Mouse (Mus musculus): ENCODE results near the gene Mss51. TPM values are rescaled to one million over a fixed set of nuclear protein-coding genes. Genes with fewer than 3 reads are reported as not detected.

Mss51 gene
- total RNA-seq, 2 experiments from 2014 or later, result 5.4 TPM; not detected in 1

GRCm38 (mm10) chr14:20458378-20458777 lies 38.3 kb downstream of the Mss51 start:
- ATAC-seq (replicated peaks; ENCODE audit: low FRiP score, low TSS enrichment, poor library complexity, severe bottlenecking), result no peak

GRCm38 (mm10) chr14:20452929-20453328 lies 43.8 kb downstream of the Mss51 start:
- no peak for ATAC-seq (replicated peaks; ENCODE audit: low FRiP score, low TSS enrichment, poor library complexity, severe bottlenecking)

- peak; percentile 77 for ATAC-seq (replicated peaks; ENCODE audit: low FRiP score, low TSS enrichment, poor library complexity, severe bottlenecking)
These were observed 44.9 kb downstream of the Mss51 start, which contains the start of gene Cfap70 for GRCm38 (mm10) chr14:20451765-20452331. TSS of gene Cfap70 (minus strand) at chr14:20452226.

GRCm38 (mm10) chr14:20451302-20451701 lies 45.4 kb downstream of the Mss51 start:
- ATAC-seq (replicated peaks; ENCODE audit: low FRiP score, low TSS enrichment, poor library complexity, severe bottlenecking), result peak; percentile 57

GRCm38 (mm10) chr14:20447209-20447608 lies 49.5 kb downstream of the Mss51 start:
- ATAC-seq (replicated peaks; ENCODE audit: low FRiP score, low TSS enrichment, poor library complexity, severe bottlenecking), result no peak

- ATAC-seq (replicated peaks; ENCODE audit: low FRiP score, low TSS enrichment, poor library complexity, severe bottlenecking), result no peak
These were observed 54.4 kb downstream of the Mss51 start for GRCm38 (mm10) chr14:20442252-20442651.

GRCm38 (mm10) chr14:20436976-20437375 lies 59.7 kb downstream of the Mss51 start:
- no peak for ATAC-seq (replicated peaks; ENCODE audit: low FRiP score, low TSS enrichment, poor library complexity, severe bottlenecking)

Other genes starting within 250 kb of the Mss51 start
- gene Kcnk16, start 227.7 kb downstream of the Mss51 start, total RNA-seq (2014; fragmentation: Nextera tagmentation), result not detected in 2 replicates
- gene Kcnk16, start 227.7 kb downstream of the Mss51 start, total RNA-seq (2017), result not detected in 2 replicates
- 9.2 and 13.0 TPM in 2 replicates for gene Nudt13, start 202.2 kb downstream of the Mss51 start, total RNA-seq (2014; fragmentation: Nextera tagmentation)
- 10.2 and 16.6 TPM in 2 replicates for gene Nudt13, start 202.2 kb downstream of the Mss51 start, total RNA-seq (2017)
- 68.2 and 69.1 TPM in 2 replicates for gene Ecd, start 148.8 kb downstream of the Mss51 start, total RNA-seq (2014; fragmentation: Nextera tagmentation)
- gene Ecd, start 148.8 kb downstream of the Mss51 start, total RNA-seq (2017), result 81.3 and 85.9 TPM in 2 replicates
- gene Fam149b, start 148.7 kb downstream of the Mss51 start, total RNA-seq (2014; fragmentation: Nextera tagmentation), result 16.3 and 21.6 TPM in 2 replicates
- 21.6 and 37.3 TPM in 2 replicates for gene Fam149b, start 148.7 kb downstream of the Mss51 start, total RNA-seq (2017)
- gene Dnajc9, start 108.0 kb downstream of the Mss51 start, total RNA-seq (2014; fragmentation: Nextera tagmentation), result 89.9 and 98.3 TPM in 2 replicates
- 251 and 309 TPM in 2 replicates for gene Dnajc9, start 108.0 kb downstream of the Mss51 start, total RNA-seq (2017)
- gene Mrps16, start 103.3 kb downstream of the Mss51 start, total RNA-seq (2014; fragmentation: Nextera tagmentation), result 124 and 145 TPM in 2 replicates
- 30.9 and 61.1 TPM in 2 replicates for gene Mrps16, start 103.3 kb downstream of the Mss51 start, total RNA-seq (2017)
- gene Cfap70, start 44.7 kb downstream of the Mss51 start, total RNA-seq (2014; fragmentation: Nextera tagmentation), result not detected in 2 replicates
- gene Cfap70, start 44.7 kb downstream of the Mss51 start, total RNA-seq (2017), result not detected in 2 replicates
- 89.1 and 89.2 TPM in 2 replicates for gene Anxa7, start 16.8 kb downstream of the Mss51 start, total RNA-seq (2014; fragmentation: Nextera tagmentation)
- 72.3 and 79.6 TPM in 2 replicates for gene Anxa7, start 16.8 kb downstream of the Mss51 start, total RNA-seq (2017)
- 114 and 135 TPM in 2 replicates for gene Ppp3cb, start 49.7 kb upstream of the Mss51 start, total RNA-seq (2014; fragmentation: Nextera tagmentation)
- gene Ppp3cb, start 49.7 kb upstream of the Mss51 start, total RNA-seq (2017), result 60.1 and 69.9 TPM in 2 replicates
- 7.5 and 14.1 TPM in 2 replicates for gene Usp54, start 144.2 kb upstream of the Mss51 start, total RNA-seq (2014; fragmentation: Nextera tagmentation)
- gene Usp54, start 144.2 kb upstream of the Mss51 start, total RNA-seq (2017), result 5.6 and 6.8 TPM in 2 replicates
- gene Myoz1, start 159.6 kb upstream of the Mss51 start, total RNA-seq (2014; fragmentation: Nextera tagmentation), result not detected in 2 replicates
- not detected in 2 replicates for gene Myoz1, start 159.6 kb upstream of the Mss51 start, total RNA-seq (2017)
- not detected in 2 replicates for gene Synpo2l, start 171.5 kb upstream of the Mss51 start, total RNA-seq (2014; fragmentation: Nextera tagmentation)
- 0.05 and 0.46 TPM in 2 replicates for gene Synpo2l, start 171.5 kb upstream of the Mss51 start, total RNA-seq (2017)
- 99.9 and 104 TPM in 2 replicates for gene Sec24c, start 177.4 kb upstream of the Mss51 start, total RNA-seq (2014; fragmentation: Nextera tagmentation)
- 50.4 and 55.1 TPM in 2 replicates for gene Sec24c, start 177.4 kb upstream of the Mss51 start, total RNA-seq (2017)
- gene Fut11, start 198.1 kb upstream of the Mss51 start, total RNA-seq (2014; fragmentation: Nextera tagmentation), result 6.7 and 8.6 TPM in 2 replicates
- gene Fut11, start 198.1 kb upstream of the Mss51 start, total RNA-seq (2017), result 2.7 and 3.7 TPM in 2 replicates
- 202 and 239 TPM in 2 replicates for gene Chchd1, start 206.1 kb upstream of the Mss51 start, total RNA-seq (2014; fragmentation: Nextera tagmentation)
- gene Chchd1, start 206.1 kb upstream of the Mss51 start, total RNA-seq (2017), result 102 and 122 TPM in 2 replicates
- 34.3 and 35.6 TPM in 2 replicates for gene Zswim8, start 210.7 kb upstream of the Mss51 start, total RNA-seq (2014; fragmentation: Nextera tagmentation)
- 16.5 and 22.0 TPM in 2 replicates for gene Zswim8, start 210.7 kb upstream of the Mss51 start, total RNA-seq (2017)
- gene Ndst2, start 237.7 kb upstream of the Mss51 start, total RNA-seq (2014; fragmentation: Nextera tagmentation), result 81.5 and 88.9 TPM in 2 replicates
- 15.1 and 19.4 TPM in 2 replicates for gene Ndst2, start 237.7 kb upstream of the Mss51 start, total RNA-seq (2017)

All from megakaryocyte-erythroid progenitor cell, adult 5-6 weeks (primary cell).